Mouse (Mus musculus) lung, postnatal 25 days (tissue): ENCODE data around the gene Apba2.

Source experiments
- DNase-seq: peaks from one replicate; pipeline ENCODE4 v3.0.0; 2022; ENCODE audit warnings: low spot score

The Apba2 gene

GRCm38 (mm10) chr7:64501536-64502270 lies at the start of gene Apba2:
Apba2 (plus strand) TSS chr7:64501706.
- DNase-seq: no peak

DNA sequence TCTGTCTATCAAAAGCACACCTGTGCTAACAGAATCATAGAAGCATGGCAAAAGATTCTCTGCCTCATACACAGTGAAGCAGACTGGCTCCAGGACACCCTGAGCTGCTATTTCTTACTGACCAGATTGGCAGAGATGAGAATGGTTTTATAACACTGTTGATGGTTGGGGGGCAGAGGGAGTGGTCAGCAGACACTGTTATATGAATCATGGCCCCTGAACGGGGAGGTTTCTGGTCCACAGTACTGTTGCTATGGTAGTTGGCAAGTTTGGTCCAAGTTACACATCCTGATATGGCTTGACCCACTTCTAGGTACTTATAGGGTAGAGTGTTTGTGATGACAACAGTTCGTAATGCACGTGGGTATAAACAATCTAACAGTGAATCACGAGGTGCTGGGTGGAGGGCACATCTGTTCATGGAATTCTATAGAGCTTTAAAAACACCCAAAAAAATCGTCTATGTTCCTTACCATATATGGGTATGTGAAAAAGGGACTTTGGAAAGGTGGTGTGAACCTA lies 49.6 kb upstream of the Apba2 start:
- no peak for DNase-seq

DNA sequence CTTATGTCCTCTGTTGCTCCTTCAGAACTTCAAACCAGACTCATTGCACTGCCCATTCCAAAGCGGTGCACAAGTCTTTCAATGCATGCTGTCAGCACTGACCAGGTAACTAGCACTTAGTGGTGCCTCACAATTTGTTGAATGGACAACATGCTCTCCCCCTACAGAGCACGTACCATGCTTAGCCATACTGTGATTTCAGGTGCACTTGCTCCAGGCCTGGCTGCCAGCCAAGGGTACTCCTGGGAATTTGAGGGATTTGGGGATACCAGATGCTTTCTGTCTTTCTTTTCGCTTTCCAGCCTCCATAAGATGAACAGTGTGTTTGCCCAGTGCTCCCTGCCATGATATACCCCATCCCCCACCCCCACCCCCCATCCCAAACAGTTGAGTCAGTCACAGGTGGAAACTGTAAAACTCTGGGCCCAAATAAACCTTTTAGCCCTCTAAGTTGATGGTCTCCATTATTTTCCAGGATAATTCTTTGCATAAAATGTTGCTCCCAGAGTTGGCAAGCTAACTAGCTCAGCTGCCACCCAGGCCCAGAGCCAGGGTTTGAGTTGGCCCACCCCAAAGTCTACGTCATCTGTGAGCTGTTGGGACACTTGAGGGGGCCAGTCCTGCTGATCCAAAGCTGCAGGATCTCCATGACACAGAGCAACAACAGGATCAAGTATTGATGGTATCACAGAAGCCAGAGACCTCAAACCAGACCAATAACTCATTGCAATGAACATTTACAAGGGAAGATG lies 48.9 kb upstream of the Apba2 start:
- no peak for DNase-seq

GRCm38 (mm10) chr7:64456176-64456575 lies 45.3 kb upstream of the Apba2 start:
- no peak for DNase-seq

DNA sequence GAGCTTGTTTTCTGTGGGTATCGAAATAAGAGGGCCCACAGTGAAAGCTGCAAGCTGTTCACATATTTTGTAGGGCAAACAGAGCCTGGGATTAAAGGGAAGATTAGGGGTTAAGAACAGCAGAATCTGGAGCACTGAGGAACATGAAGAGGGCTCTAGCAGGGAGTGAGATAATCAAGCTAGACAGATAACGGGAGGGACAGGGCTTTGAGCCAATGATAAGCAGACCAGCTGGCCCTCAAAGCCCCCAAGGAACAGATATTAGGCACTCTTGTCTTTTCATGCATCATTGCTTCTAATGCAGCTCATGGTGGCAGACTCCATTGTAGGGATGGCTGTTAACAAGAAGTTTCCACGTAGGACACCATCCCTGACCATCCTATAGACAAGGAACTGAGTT lies 44.8 kb upstream of the Apba2 start:
- DNase-seq: no peak

DNA sequence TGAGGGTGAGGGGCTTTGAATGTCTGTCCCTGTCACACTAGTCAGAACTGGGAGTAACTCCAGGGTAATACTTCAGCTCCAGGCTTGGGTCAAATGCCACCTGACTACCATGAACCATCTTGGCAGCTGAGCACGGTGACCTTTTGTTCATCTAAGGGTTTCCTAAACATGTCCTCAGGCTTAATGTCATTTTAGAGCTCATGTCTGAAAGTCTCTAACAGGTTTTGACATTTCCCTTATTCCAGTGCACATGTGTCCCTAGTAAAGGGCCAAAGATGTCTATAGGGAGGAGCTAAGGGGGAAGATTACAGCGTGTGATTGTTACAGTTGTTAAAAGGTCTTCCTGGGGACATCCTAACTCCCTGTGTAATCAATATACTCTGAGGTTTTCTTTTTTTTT lies 43.7 kb upstream of the Apba2 start:
- DNase-seq: no peak

DNA sequence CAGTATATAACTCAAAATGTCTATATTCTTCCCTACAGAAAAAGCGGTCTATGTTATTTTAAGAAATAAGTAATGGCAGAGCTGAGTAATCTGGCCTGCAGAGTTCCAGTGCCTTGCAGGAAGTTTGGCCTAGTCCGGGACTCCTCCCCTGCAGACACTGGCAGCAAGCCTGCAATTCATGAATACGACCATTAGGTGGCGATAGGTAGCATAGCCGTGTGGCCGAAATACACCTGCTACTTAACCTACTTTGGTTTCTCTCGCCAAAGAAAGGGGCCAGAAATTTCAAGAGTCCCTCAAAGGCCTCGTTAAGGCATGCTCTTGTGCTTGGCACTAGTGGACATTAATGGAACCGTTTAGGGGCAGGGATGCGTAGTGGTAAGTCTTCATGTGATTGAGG lies 4.1 kb upstream of the Apba2 start:
- no peak for DNase-seq

DNA sequence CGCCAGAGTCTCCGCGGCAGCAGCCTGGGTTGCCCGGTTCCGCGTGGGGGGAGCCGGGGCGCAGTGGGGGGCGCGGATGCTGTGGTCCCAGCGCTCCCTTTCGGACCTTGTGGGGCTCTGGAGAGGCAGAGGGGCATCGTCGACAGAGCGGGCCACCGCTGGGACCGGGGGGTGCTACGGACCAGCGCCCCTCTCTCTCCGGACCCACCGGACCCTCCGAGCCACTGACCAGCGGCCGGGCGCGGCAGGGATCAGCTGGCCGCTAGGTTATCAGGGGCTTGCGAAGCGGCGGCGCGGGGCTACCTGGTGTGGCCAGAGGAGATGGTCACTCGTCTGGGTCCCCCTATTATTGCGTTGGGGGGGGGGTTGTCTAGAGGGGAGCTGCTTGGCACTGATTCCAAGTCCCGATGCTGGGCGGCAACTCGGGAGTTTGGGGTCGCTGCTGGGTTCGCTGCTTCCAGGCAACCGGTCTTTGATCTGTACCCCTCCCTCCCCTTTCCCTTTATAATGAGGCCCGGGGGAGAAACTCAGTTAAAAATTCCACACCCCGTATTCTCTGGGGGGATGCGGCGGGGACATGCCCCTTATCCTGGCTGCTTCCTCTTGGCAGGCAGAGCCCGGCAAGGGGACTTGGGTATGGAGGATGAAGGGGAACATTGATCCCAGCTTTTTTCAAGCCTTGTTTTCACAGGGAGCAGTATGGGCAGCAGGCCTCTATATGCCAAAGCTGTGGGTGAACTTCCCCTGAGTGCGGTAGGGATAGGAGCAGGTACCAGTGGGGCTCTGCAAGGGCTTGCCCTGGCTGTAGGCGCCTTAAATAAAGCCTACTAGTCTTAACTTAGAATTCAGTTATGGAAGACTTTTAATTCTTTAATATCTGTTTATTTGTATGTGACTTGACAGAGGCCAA lies 1.0 kb downstream of the Apba2 start:
- no peak for DNase-seq

DNA sequence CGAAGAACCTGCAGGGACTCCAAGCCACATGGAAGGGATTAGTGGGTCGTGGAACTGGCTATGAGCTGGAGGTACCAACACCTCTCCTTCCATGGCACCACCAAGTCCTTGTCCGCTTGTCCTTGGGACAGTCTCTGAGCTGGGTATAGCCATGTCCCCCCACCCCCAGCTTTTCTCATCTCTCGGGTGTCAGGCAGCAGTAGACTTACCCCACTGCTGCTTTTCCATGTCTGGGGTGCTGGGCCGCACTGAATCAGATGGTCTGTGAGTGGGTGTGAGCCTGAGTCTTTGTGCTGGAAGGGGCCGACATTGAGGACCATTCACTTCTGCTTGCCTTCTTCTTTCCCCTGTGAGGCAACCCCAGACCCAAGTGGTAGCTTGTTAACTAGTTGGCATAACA lies 2.1 kb downstream of the Apba2 start:
- no peak for DNase-seq

DNA sequence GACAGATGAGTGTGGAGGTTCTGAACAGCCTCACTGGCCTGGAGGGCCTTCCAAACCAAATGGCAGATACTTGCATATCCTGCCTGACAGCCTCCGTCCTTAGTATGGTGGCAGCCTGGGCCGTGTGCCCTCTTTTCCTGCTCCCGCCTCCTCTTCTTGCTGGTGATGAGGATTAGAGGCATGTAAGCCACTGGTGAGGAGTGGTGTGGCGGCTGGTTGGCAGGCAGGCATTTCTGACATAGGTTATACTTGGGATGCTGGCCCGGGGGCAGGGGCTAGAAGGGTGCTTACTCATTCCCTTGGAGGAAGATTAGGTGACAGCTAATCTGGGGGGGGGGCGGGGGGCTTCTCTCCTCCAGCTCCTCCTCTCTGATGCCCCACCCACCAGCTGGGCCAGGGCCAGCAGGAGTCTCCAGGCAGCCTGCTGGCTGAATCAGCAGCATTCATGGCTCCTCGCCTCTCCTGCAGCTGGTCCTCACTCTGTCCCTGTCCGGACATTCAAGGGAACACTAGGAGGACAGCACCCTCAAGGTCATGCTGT lies 3.3 kb downstream of the Apba2 start:
- DNase-seq: no peak

DNA sequence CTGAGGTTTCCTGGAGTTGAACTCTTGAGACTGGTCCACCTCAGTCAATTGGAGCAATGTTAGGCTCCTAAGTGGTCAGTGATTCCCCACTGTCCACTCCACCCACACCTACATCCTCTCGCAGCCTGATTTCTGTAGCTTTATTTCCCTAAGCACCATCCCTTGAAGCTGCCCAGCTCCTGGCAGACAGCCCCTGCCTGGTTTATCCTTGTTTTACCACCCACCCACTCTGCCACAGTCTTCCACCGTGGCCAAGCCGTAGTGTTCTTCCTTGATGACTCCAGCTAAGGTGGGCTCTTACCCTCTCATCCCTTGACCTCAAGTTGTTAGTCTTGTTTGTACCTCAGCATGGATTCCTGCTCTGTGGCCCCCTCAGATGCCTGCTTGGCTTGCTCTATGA lies 4.1 kb downstream of the Apba2 start:
- no peak for DNase-seq

GRCm38 (mm10) chr7:64508826-64509225 lies 7.3 kb downstream of the Apba2 start:
- DNase-seq: no peak

GRCm38 (mm10) chr7:64509911-64510310 lies 8.4 kb downstream of the Apba2 start:
- no peak for DNase-seq

DNA sequence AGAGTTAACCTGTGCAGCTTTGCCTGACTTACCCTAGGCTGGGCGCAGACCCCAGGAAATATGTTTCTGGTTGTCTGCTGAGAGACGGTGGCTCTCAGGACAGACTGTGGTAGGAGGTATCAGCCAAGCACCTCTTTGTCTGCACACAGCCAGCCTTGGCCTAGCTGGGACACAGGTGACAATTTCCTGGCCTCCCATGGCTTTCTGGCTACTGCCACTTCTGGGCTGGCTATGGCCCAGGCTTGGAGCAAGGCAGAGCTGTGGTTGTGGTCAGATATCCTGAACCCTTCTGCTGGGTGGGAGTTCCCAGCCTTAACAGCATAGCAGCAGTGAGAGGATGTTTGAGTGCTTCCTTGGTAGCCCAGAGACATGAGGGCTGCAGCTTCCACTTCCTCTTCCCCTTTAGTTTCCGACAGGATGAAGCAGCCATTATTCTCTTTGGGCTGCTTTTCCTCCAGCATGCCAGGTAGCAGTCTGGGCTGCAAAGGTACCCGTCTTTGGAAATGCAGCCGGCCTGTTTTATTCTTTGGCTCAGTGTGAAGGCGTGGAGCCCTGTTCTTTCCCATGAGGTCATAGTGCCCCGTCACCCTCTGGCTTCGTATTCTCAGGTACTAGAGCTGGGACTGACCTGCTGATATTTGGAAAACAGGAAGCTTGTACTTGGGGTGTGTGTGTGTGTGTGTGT lies 9.2 kb downstream of the Apba2 start:
- DNase-seq: no peak

DNA sequence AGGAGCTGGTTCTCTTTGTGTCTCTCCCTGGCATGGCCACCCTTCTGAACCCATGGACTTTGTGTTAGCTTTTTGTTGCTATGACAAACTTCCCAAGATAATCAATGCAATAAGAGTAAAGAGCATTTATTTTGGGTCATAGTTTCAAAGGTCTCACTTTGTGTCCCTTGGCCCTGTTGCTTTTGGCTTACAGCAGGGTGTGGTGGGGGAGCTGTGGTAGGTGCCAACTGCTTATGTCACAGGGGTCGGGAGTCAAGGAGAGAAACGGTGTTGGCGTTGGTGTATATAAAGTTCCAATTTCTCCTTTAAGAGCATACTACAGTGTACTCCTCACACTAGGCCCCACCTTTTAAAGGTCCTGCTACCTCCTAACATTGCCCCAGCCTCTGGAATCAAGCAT lies 12.1 kb downstream of the Apba2 start:
- DNase-seq: no peak

DNA sequence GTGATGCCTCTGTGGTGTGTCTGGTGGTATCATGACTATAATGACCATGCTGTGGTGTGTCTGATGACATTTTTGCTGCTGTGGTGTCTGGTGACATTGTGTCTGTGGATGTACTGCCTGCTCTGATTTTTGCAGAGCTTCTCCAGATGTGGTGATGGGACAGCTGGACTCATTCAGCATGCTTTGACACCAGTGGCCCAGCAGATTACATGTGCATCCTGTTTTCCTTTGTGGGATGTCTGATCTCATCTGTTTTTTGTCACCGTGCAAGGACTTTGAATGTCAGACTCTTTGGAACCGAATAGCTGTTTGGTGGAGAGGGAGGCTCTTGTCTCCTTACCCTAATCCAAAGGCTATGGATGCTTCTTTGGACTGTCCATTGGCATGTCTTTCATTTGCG lies 13.8 kb downstream of the Apba2 start:
- no peak for DNase-seq

DNA sequence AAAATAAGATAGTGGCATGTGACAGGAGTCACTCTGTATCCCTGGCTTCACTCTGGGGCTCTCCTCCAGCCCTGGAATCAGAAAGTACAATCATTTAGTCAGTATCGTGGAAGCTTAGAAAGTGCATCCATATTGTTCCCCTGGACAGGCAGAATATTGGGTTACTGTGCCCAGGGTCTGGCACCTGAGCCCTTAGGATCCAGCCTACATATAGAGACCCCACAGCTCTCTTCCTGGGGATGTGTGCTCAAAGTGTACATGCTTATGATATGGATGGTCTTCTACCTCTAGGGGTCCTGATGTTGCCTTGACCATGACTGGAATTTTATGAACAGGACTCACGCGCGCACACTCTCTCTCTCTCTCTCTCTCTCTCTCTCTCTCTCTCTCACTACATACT lies 14.4 kb downstream of the Apba2 start:
- no peak for DNase-seq

- no peak for DNase-seq
Observed at GRCm38 (mm10) chr7:64519091-64519490, 17.6 kb downstream of the Apba2 start.

DNA sequence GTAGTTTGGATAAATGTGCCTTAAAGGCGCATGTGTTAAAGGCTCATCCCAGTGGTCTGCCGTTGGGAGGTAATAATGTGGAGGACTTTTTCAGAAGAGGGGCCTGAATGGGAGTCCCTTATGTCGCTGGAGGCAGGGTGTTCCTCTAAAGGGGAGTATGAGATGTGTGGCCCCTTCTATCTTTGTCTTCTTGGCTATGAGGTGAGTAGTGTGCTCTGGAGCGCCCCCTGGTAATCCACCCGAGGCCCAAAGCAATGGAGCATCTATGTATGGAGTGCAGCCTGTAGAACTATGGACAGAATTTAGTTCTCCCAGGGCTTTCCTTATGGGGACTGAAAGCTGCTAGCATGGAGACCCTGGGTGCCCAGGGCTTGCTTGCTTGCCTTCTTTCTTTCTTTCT lies 18.0 kb downstream of the Apba2 start:
- no peak for DNase-seq

- no peak for DNase-seq
Observed at GRCm38 (mm10) chr7:64521695-64522408, 20.3 kb downstream of the Apba2 start.

DNA sequence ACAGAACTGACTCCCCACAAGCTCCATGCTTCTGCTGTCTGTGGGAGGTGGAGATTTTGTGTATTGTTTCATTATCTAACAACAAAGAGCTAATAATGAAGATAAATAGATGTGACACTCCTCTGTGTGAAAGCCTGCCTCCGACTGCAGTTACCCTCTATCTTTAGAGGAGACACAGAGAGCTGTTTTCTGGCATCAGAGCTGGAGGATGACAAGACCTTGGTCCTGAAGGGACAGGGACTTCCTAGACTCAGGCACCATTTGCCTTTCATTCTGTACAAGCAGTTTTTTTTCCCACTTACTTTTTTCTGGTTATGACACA lies 20.9 kb downstream of the Apba2 start:
- no peak for DNase-seq
